Comparison of ENCODE assay signal across 16 mouse cellular contexts in genomic region chr10:25999291-25999930, GRCm38 (mm10).
DNase-seq lines count a peak whose midpoint lies in the region; ATAC-seq lines count a peak whose summit lies in the region.
"Had no signal": no experiment of that assay in that cellular context is flagged by ENCODE, and none has a peak within 500 bp of the region (broad histone marks: within the 10 kb centered on the region; RNA-seq: fewer than 3 reads in every experiment).

No protein-coding gene starts in this region.

- no peak overlapping the region for H3K9ac ChIP-seq in forebrain, embryonic 12.5 days
- H3K9ac ChIP-seq: heart, embryonic 13.5 days; lung, embryonic 15.5 days; midbrain, embryonic 12.5 days; neural tube, embryonic 15.5 days had no signal

- WGBS in forebrain, embryonic 12.5 days: 85% methylated on average over 5 of the region's 5 CpGs

- no peaks in the 10 kb centered on the region for H3K27me3 ChIP-seq in forebrain, embryonic 12.5 days
- H3K27me3 ChIP-seq: heart, embryonic 13.5 days; lung, embryonic 15.5 days; neural tube, embryonic 15.5 days had no signal

- no peak overlapping the region for H3K4me2 ChIP-seq in forebrain, embryonic 12.5 days
- H3K4me2 ChIP-seq: heart, embryonic 13.5 days; lung, embryonic 15.5 days; midbrain, embryonic 12.5 days; neural tube, embryonic 15.5 days had no signal

- no peak overlapping the region for H3K4me3 ChIP-seq in forebrain, embryonic 12.5 days (replicated peaks)
- H3K4me3 ChIP-seq: erythroblast, embryonic 14.5 days; heart, embryonic 13.5 days; lung, embryonic 15.5 days; midbrain, embryonic 12.5 days; neural tube, embryonic 15.5 days had no signal

- no peaks in the 10 kb centered on the region for H3K9me3 ChIP-seq in forebrain, embryonic 12.5 days
- H3K9me3 ChIP-seq: heart, embryonic 13.5 days; lung, embryonic 15.5 days; midbrain, embryonic 12.5 days; neural tube, embryonic 15.5 days had no signal

- H3K4me1 ChIP-seq in forebrain, embryonic 12.5 days: no peaks in the 10 kb centered on the region; the same call in 1 of the 2 replicates
- H3K4me1 ChIP-seq: heart, embryonic 13.5 days; lung, embryonic 15.5 days; midbrain, embryonic 12.5 days; neural tube, embryonic 15.5 days had no signal

- no peak for DNase-seq in frontal cortex, postnatal 10 days (ENCODE audit: low spot score in 2 of 2)
- peak; percentile 38 for DNase-seq in layer of hippocampus, adult 11-12 months (ENCODE audit: low spot score)
- DNase-seq in layer of hippocampus, postnatal 25 days (ENCODE audit: extremely low spot score in 1 of 2, low spot score in 1 of 2): no peak
- DNase-seq in cerebellum, adult 9-11 months: peak; percentile 54
- peak; percentile 18 to 30 for DNase-seq in layer of hippocampus, postnatal 36 days
- DNase-seq in lung, postnatal 14 days: no peak
- DNase-seq: embryo, embryonic 11 days; kidney, postnatal 36 days; thymus, postnatal 4 days had no signal

- H3K36me3 ChIP-seq in forebrain, embryonic 12.5 days (replicated peaks): no peaks in the 10 kb centered on the region
- H3K36me3 ChIP-seq: heart, embryonic 13.5 days; lung, embryonic 15.5 days; midbrain, embryonic 12.5 days; neural tube, embryonic 15.5 days had no signal

- ATAC-seq in frontal cortex, adult (ENCODE audit: low TSS enrichment): peak; percentile 42
- ATAC-seq in forebrain, embryonic 12.5 days (ENCODE audit: low FRiP score): no peak

- H3K27ac ChIP-seq in forebrain, embryonic 12.5 days: no peak overlapping the region
- H3K27ac ChIP-seq: heart, embryonic 13.5 days; lung, embryonic 15.5 days; midbrain, embryonic 12.5 days; neural tube, embryonic 15.5 days had no signal

Comparison
In these comparisons a context has a peak if more than half of its experiments do, and no peak if none do; other contexts are left out.
1. DNase-seq: peak in layer of hippocampus, adult 11-12 months (single experiment), cerebellum, adult 9-11 months (single experiment) and layer of hippocampus, postnatal 36 days (2 of 2); none in frontal cortex, postnatal 10 days (0 of 2), layer of hippocampus, postnatal 25 days (0 of 2) and lung, postnatal 14 days (single experiment).